Mouse (Mus musculus) heart, adult 2 months (tissue): ENCODE measurements around the gene Efnb3. TPM values are rescaled to one million over a fixed set of nuclear protein-coding genes. Genes with fewer than 3 reads are reported as not detected.

ENCODE experiments used
- DNase-seq, 2 experiments: peaks; one replicate each; pipeline ENCODE4 v3.0.0; 2021
- H3K27ac ChIP-seq: fragments of 200-600 bp; 2 replicates; pipeline ENCODE4 v1.8.1; 2022
- H3K27me3 ChIP-seq: fragments of 200-500 bp; 2 replicates; pipeline ENCODE4 v1.6.1; 2012; ENCODE audit warnings: mild to moderate bottlenecking, low read length, inconsistent platforms, mixed read lengths; ENCODE audit not compliant: control insufficient read depth, insufficient read depth
- H3K36me3 ChIP-seq: fragments of 200-500 bp; 2 replicates; pipeline ENCODE4 v1.6.1; 2012; ENCODE audit warnings: low read length, inconsistent platforms; ENCODE audit not compliant: control insufficient read depth, insufficient read depth
- H3K4me1 ChIP-seq: fragments of 200-500 bp; 2 replicates; pipeline ENCODE4 v1.6.1; 2011; ENCODE audit warnings: low read length; ENCODE audit not compliant: control insufficient read depth, insufficient read depth
- H3K4me3 ChIP-seq: fragments of 200-600 bp; 2 replicates; pipeline ENCODE4 v1.8.1; 2022
- H3K79me2 ChIP-seq: fragments of 200-500 bp; replicated peaks from 2 replicates; pipeline ENCODE4 v1.6.1; 2012; ENCODE audit warnings: mild to moderate bottlenecking, inconsistent platforms, low read length, moderate library complexity, mixed read lengths; ENCODE audit not compliant: control insufficient read depth, insufficient read depth
- H3K9ac ChIP-seq: fragments of 200-500 bp; 2 replicates; pipeline ENCODE4 v1.6.1; 2012; ENCODE audit warnings: low read depth, mild to moderate bottlenecking, control low read depth, inconsistent platforms, low read length, mixed read lengths
- CTCF ChIP-seq: fragments of 200-600 bp; IDR thresholded peaks from 2 replicates; pipeline ENCODE4 v1.8.1; 2022; ENCODE audit warnings: antibody characterized with exemption, mild to moderate bottlenecking, moderate library complexity
- EP300 ChIP-seq: fragments of 200-500 bp; IDR thresholded peaks from 2 replicates; pipeline ENCODE4 v1.6.1; 2011; ENCODE audit warnings: low read depth, low read length, control low read depth; ENCODE audit not compliant: insufficient read depth
- POLR2A ChIP-seq: fragments of 200-500 bp; IDR thresholded peaks from 2 replicates; pipeline ENCODE4 v1.6.1; 2011; ENCODE audit warnings: mild to moderate bottlenecking, low read depth, low read length, control low read depth; ENCODE audit not compliant: insufficient read depth
- WGBS: fragments of 180-500 bp; shearing (Covaris S2); methylation state at CpG from one replicate; pipeline ENCODE4 v1.1.7; 2018; 5-methylcytosine and 5-hydroxymethylcytosine counted together
- intact Hi-C: fragments of 180-260 bp; cut with DNase I; formaldehyde crosslinking; loops from one replicate; pipeline ENCODE4 v1.15.1; 2025
- polyA plus RNA-seq: library from polyadenylated mRNA; depleted of rRNA; stranded (reverse); fragments of >200 nt; gene quantifications from 2 replicates; pipeline ENCODE4 v1.2.3, GENCODE M21; 2012
- total RNA-seq, 2 experiments: library from RNA; stranded (reverse); gene quantifications; 2 replicates each; pipeline ENCODE4 v1.2.3; 2021

Gene Efnb3
- total and polyA plus RNA-seq, 3 experiments: 57.4 to 106 (median 89.2) TPM

DNA sequence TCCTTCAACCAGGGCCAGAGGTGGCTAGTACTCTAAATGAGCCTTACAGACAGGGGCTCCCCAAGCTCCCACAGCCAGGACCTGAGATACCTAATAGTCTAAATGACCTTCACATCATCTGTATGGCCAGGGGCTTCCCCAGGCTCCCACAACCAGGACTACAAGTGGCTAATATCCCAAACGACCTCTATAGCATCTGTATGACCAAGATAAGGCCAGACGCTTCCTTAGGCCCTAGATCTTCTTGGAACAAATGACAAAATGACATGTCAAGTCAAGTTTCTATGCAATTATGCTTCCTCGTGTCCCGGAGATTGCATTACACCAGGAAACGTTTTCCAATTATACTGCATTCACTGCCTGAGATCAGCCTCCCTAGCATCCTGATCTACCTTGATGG lies 16.3 kb upstream of the Efnb3 start:
- WGBS: 57% methylated on average over 5 of the region's 5 CpGs

GRCm38 (mm10) chr11:69575220-69575619 lies 15.2 kb upstream of the Efnb3 start:
- H3K27ac ChIP-seq: no peak overlapping the region
- H3K27me3 ChIP-seq: no peaks in the 10 kb centered on the region
- H3K9ac ChIP-seq: no peak overlapping the region
- 56% methylated on average over 3 of the region's 3 CpGs for WGBS
- H3K4me3 ChIP-seq: no peak overlapping the region
- 0 out of 2 replicates have a peak, but pooled peaks cover 1% of the 10 kb centered on the region for H3K4me1 ChIP-seq
- no peak for TF ChIP-seq POLR2A
- no peak for TF ChIP-seq EP300
- TF ChIP-seq CTCF: peak; percentile 65
- no peak for DNase-seq
- no peaks in the 10 kb centered on the region for H3K36me3 ChIP-seq
- intact Hi-C loops: loop anchor here (5.0 kb wide), 2 partner anchors 158 to 178 kb away; partner anchors contain the start of genes Cyb5d1, Naa38 and Tmem88
- H3K79me2 ChIP-seq: no peaks in the 10 kb centered on the region; the same call in 1 of the 2 replicates

More for the DNA sequence above, 16.3 kb upstream of the Efnb3 start:
- no peak for TF ChIP-seq CTCF
- TF ChIP-seq EP300: no peak
- H3K27me3 ChIP-seq: no peaks in the 10 kb centered on the region
- H3K27ac ChIP-seq: no peak overlapping the region
- no peaks in the 10 kb centered on the region; the same call in 1 of the 2 replicates for H3K79me2 ChIP-seq
- no peaks in the 10 kb centered on the region for H3K36me3 ChIP-seq
- H3K9ac ChIP-seq: no peak overlapping the region
- intact Hi-C loops: loop anchor here (5.0 kb wide), 2 partner anchors 159 to 179 kb away; partner anchors contain the start of genes Cyb5d1, Naa38 and Tmem88
- 0 out of 2 replicates have a peak, but pooled peaks cover 1% of the 10 kb centered on the region for H3K4me1 ChIP-seq
- DNase-seq: no peak
- H3K4me3 ChIP-seq: no peak overlapping the region

DNA sequence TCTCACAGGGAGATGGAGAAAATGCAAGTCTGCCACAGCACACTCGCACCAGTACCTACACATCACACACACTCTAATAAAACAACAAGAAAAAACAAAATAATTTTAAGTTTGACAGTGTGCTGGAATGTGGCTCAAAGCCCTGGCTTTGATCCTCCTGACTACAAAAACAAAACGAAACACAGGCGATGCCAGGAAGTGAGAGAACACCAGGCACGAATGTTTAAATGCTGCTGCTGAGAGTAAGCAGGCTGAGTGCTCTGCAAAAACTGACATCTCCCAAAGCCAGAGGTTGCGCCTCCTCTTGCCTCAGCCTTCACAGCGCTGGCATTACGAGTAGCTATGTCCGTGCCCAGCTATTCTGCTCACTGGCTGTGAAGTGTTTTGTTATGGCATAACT lies 5.1 kb upstream of the Efnb3 start:
- 77% methylated on average over 8 of the region's 8 CpGs for WGBS

GRCm38 (mm10) chr11:69564391-69564790 lies 4.4 kb upstream of the Efnb3 start:
- H3K4me3 ChIP-seq: no peak overlapping the region
- TF ChIP-seq POLR2A: no peak
- TF ChIP-seq CTCF: no peak
- TF ChIP-seq EP300: no peak
- H3K36me3 ChIP-seq: no peaks in the 10 kb centered on the region
- H3K27me3 ChIP-seq: 0 out of 2 replicates have a peak, but pooled peaks cover 1% of the 10 kb centered on the region
- no peak overlapping the region for H3K9ac ChIP-seq
- intact Hi-C loops: no loop called here
- H3K27ac ChIP-seq: no peak overlapping the region
- no peak for DNase-seq
- 58% methylated on average over 3 of the region's 3 CpGs for WGBS
- no peaks in the 10 kb centered on the region for H3K79me2 ChIP-seq
- no peaks in the 10 kb centered on the region for H3K4me1 ChIP-seq

More for the DNA sequence above, 5.1 kb upstream of the Efnb3 start:
- TF ChIP-seq POLR2A: no peak
- TF ChIP-seq CTCF: no peak
- TF ChIP-seq EP300: no peak
- Histone ChIP-seq H3K36me3 (no peaks in the 10 kb centered on the region), H3K4me3 (no peak overlapping the region), H3K9ac (no peak overlapping the region), H3K27me3 (0 out of 2 replicates have a peak, but pooled peaks cover under 1% of the 10 kb centered on the region), H3K4me1 (no peaks in the 10 kb centered on the region), H3K27ac (no peak overlapping the region), H3K79me2 (no peaks in the 10 kb centered on the region)
- intact Hi-C loops: no loop called here
- no peak for DNase-seq

DNA sequence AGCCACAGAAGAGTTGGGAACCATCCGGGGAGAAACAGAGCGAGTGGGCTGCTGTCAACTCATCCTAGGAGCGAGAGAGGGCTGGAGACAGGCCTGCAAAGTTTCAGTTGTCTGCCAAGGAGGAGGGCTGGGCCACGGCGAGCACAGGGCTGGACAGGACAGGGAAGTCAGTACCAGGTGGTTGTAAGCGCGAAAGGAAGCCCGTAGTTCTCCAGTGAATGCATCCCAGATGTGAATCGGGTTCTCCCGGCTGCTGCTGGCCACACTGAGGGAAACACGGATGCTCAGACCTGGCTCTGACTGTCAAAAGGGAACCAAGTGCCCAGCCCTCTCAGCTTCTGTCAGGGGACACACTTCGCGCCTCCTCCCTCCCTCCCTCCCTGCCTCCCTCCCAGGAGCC lies 3.4 kb upstream of the Efnb3 start:
- no peak overlapping the region for H3K4me3 ChIP-seq
- H3K79me2 ChIP-seq: no peaks in the 10 kb centered on the region
- TF ChIP-seq POLR2A (no peak), CTCF (no peak), EP300 (no peak)
- no peaks in the 10 kb centered on the region for H3K36me3 ChIP-seq
- H3K27me3 ChIP-seq: 0 out of 2 replicates have a peak, but pooled peaks cover 1% of the 10 kb centered on the region
- H3K4me1 ChIP-seq: no peaks in the 10 kb centered on the region
- intact Hi-C loops: no loop called here
- no peak overlapping the region for H3K27ac ChIP-seq
- no peak overlapping the region for H3K9ac ChIP-seq
- no peak for DNase-seq
- 80% methylated on average over 13 of the region's 13 CpGs for WGBS
